Mouse (Mus musculus) monocyte, adult 5-6 weeks (primary cell): ENCODE results near the gene Mmp14. TPM values are rescaled to one million over a fixed set of nuclear protein-coding genes. Genes with fewer than 3 reads are reported as not detected.
A peak's percentile ranks its signal among the peaks of the same experiment; 100 is the strongest.

Experiments used
- ATAC-seq: fragments of 153-309, 156-312 bp; replicated peaks from 2 replicates; pipeline ENCODE4 v1.8.0; 2017; ENCODE audit warnings: mild to moderate bottlenecking; ENCODE audit not compliant: low TSS enrichment, insufficient number of reproducible peaks, severe bottlenecking, poor library complexity, low FRiP score
- total RNA-seq: library from RNA; stranded (forward); fragments of 200-1000, 200-491, 200-594 nt; gene quantifications from 3 replicates; pipeline ENCODE4 v1.2.3, GENCODE M21; 2017

The Mmp14 gene
- total RNA-seq, 1 experiment from 2014 or later, result not detected

GRCm38 (mm10) chr14:54494234-54494633, 62.8 kb downstream of the Mmp14 start:
- ATAC-seq, result peak; percentile 89

Other genes starting within 250 kb of the Mmp14 start
- 55.5 to 125 TPM (median 69.5 TPM) in 3 replicates for gene Dad1, start 177.5 kb upstream of the Mmp14 start, total RNA-seq
- gene Abhd4, start 177.4 kb upstream of the Mmp14 start, total RNA-seq, result 7.7 to 14.8 TPM (median 13.9 TPM) in 3 replicates
- gene Olfr49, start 146.7 kb upstream of the Mmp14 start, total RNA-seq, result 0.29 TPM in 1 of 3 replicates, not detected in the others
- 24.6 to 34.7 TPM (median 29.1 TPM) in 3 replicates for gene Oxa1l, start 70.8 kb upstream of the Mmp14 start, total RNA-seq
- gene Slc7a7, start 13.8 kb upstream of the Mmp14 start, total RNA-seq, result 11.3 to 16.7 TPM (median 13.6 TPM) in 3 replicates
- 49.3 to 72.4 TPM (median 52.8 TPM) in 3 replicates for gene Mrpl52, start 4.7 kb upstream of the Mmp14 start, total RNA-seq
- gene Lrp10, start 32.5 kb downstream of the Mmp14 start, total RNA-seq, result 49.1 to 94.7 TPM (median 53.7 TPM) in 3 replicates
- 0.68 TPM in 1 of 3 replicates, not detected in the others for gene Rem2, start 44.5 kb downstream of the Mmp14 start, total RNA-seq
- gene Prmt5, start 85.9 kb downstream of the Mmp14 start, total RNA-seq, result 16.6 to 25.4 TPM (median 16.8 TPM) in 3 replicates
- 22.6 to 36.0 TPM (median 32.4 TPM) in 3 replicates for gene Haus4, start 123.0 kb downstream of the Mmp14 start, total RNA-seq
- 0.43 to 2.9 TPM (median 0.67 TPM) in 3 replicates for gene Ajuba, start 145.9 kb downstream of the Mmp14 start, total RNA-seq
- gene 4931414P19Rik, start 174.4 kb downstream of the Mmp14 start, total RNA-seq, result 0.21 to 3.2 TPM (median 2.4 TPM) in 3 replicates
- gene Psmb5, start 186.4 kb downstream of the Mmp14 start, total RNA-seq, result 30.4 to 56.5 TPM (median 43.4 TPM) in 3 replicates
- gene Psmb11, start 189.8 kb downstream of the Mmp14 start, total RNA-seq, result not detected in 3 replicates
- not detected in 3 replicates for gene Gm17606, start 209.3 kb downstream of the Mmp14 start, total RNA-seq
- gene Cdh24, start 209.8 kb downstream of the Mmp14 start, total RNA-seq, result 0.48 to 2.6 TPM in 2 of 3 replicates, not detected in the other